Mouse (Mus musculus): ENCODE measurements around the gene Top2b.

The Top2b gene

DNA sequence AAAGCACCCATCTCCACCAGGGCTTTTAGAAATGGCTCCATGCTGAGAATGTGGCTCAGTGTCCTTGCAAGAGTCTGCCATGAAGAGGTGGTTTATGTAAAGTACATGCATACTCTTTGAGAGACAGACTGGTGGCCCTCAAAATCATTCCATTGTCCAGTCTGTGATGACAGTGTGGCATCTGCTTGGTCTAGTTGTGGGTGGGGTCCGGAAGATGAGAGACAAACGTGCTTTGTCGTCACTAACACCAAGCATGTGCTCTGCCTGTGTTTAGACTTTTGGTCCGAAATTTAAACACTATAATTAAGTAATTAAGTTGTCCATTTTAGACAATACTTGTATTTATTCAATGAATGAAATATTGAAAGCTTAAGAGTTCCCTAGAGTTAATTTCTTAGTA, 49.2 kb downstream of the Top2b start:
- no peak for DNase-seq (ENCODE audit: low read depth, low spot score)

DNA sequence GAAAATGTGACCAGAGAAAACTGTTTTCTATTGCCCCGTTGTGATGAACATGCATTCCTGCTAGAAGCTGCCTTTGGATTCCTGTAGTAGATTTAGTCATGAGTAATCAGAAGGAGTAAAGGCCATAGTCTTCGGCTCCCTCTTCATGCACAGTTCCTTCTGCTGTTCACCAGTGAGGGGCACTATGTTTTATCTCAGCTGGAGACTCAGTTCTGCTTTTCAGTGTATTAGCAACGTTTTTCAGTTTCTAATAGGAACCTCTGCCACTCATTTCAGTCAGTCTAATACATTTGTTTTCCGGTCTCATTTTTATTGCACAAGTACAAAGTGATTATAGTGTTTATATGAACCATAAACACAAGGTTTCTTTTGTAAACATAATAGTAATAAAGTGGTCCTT, 62.6 kb downstream of the Top2b start:
- DNase-seq (ENCODE audit: low read depth, low spot score), result no peak

DNA sequence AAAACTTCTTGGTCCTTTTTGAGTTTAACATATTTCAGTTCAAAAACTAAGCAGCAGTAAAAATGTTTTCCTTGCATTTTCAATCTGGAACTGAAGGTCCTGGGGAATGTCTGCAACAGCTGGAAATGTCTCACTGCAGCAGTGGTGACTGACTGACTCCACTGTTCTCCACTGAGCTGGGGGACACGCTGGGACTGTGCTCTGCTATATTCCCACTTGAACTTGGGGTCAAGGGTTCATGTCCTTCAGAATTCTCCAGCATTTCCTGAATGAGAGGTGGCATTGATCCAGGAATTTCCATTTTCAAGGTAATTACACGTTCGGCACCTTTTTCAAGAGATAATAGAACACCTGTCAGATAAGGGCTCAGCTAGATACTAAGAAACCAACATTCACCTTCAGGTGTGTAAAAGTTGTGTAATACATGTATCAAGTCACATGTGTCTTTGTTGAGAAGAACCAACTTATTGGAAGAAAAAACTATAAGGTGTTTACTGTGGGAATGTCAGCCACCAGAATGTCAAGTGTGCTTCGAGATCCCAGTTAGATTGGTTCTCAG, 67.0 kb downstream of the Top2b start:
- no peak for DNase-seq (ENCODE audit: low read depth, low spot score)

DNA sequence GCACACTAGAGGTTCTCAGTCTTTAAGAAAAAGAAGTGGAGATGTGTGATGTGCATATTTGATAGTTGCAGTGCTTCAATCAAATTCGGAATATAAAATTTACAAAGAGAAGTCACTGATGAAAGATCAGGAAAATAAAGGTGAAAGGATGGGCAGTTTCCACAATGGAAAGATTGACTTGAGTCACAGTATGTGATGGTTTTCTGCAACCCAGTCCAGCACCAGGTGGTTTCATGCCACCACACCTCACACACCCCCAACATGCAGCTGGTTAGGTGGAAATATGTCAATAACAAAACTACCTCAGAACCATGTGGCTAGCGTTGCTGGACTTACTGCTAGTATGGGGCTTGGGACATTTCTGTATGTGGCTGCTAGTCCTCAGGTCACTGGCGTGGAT, 67.6 kb downstream of the Top2b start:
- no peak for DNase-seq (ENCODE audit: low read depth, low spot score)

DNA sequence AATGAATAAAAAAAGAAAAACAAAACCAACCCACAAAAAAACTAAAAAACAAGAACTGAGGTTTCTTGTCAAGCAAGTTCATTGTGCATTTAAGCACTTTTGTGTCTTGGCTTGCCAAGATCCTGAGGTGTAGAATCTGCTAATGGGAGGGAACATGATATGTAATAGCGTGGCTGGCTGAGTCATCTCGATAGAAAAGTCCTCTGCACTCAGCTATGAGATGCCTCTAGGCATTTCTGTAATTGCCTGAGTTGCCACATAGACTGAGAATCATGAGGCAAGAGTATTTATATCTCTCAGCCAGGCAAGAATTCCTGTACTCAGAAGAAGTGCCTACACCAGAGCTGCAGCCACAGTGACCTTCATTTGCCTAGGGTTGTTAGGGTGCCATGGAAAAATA, 68.2 kb downstream of the Top2b start:
- DNase-seq (ENCODE audit: low read depth, low spot score), result no peak

GRCm38 (mm10) chr14:16434396-16435171, 69.6 kb downstream of the Top2b start:
- peak; percentile 20 for DNase-seq (ENCODE audit: low read depth, low spot score)

DNA sequence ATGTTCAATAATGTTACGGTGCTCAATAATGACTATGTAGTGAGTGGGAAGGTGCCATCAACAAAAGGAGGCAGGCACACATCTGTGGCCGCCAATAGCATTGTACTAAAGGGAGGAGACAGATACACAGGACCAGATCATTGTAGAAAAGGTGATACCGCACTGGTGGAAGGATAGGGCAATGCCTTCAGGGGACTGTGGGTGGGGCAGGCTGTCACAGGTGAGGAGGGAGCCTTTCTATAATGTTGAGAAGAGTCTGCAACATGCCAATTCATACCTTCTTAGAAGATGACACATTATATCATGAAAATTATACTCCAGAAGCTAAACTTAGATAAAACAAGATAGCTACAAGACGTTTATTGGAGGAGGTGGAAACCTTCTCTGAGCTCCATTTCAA, 72.4 kb downstream of the Top2b start:
- DNase-seq (ENCODE audit: low read depth, low spot score), result no peak

DNA sequence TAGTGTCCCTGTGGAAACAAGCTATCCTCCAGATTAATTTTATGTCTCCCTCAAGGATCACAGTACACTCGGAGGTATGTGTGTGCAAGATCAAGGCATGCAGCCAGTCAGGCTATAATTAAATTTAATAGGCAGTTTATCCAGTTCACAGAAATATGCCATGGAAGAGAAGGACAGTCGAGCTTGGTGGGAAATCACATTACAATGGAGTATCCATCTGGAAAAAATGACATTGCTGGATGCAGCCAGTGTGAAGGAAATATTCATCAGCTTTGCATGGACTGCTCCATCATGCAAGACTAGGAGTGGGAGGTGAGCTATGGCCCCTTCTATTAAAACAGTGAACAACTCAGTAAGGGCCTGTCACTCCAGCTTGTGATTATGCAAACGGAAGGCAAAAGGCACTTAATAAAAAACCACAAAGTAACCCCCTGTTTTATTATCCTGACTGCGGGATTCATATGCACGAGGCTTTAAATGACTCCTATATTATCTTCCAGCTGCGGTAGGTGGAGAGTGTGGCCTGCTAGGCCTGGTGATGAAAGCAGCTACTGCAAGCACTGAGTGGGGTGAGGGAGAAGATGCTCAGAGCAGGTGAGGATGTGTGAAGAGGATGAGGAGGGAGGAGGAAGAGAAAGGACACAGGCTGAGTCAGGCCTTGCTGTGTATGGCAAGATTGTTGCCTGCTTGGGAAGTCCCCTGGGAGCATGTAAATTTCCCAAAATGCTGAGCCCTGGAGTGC, 74.6 kb downstream of the Top2b start:
- DNase-seq (ENCODE audit: low read depth, low spot score), result no peak

- no peak for DNase-seq (ENCODE audit: low read depth, low spot score)
Measured at GRCm38 (mm10) chr14:16444859-16445258, 79.9 kb downstream of the Top2b start.

DNA sequence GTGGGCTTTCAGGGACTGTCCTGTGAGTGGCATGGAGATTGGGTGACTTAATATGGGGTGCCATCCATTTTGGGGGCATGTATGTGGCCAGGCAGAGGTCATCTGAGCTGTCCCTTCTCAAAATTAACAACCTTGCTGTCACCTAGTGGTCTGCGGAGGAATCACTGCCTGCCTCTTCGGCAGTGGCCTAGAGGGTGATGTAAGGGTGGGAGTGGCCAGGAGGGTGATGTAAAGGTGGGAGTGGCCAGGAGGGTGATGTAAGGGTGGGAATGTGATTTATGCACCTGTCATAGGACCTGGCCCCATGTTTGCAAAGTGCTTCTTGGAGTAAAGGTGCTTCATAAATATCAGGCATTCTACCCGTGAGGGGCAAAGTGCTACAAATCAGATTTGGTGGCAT, 82.6 kb downstream of the Top2b start:
- DNase-seq (ENCODE audit: low read depth, low spot score), result no peak

DNA sequence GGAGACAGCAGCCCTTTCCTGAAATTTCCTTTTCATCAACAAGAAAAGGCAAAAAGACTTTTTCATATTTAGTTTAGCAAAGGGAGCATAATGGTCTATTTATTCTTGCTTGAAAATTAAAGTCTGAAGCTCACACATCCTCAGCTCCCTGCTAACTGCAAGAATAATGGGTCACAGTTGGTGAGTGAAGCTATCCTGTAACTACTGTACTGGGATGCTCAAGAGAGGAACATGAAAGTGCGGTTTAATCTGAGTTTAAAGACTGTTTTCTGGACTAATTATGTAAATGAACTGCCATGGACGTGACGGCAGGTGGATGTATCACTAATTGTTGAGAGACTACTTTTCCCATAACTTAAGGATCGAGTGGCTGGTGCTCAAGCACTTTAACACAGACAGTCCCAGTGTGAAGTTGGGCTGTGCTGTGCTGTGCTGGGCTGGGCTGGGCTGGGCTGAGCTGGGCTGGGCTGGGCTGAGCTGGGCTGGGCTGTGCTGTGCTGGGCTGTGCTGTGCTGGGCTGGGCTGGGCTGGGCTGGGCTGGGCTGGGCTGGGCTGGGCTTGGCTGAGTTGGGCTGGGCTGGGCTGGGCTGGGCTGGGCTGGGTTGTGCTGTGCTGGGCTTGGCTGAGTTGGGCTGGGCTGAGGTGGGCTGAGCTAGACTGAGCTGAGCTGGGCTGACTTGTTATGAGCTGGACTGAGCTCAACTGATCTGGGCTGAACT, 83.4 kb downstream of the Top2b start:
- DNase-seq (ENCODE audit: low read depth, low spot score), result no peak

- no peak for DNase-seq (ENCODE audit: low read depth, low spot score)
Measured at GRCm38 (mm10) chr14:16478606-16479323, 113.8 kb downstream of the Top2b start.

GRCm38 (mm10) chr14:16479521-16479920, 114.5 kb downstream of the Top2b start:
- no peak for DNase-seq (ENCODE audit: low read depth, low spot score)

DNA sequence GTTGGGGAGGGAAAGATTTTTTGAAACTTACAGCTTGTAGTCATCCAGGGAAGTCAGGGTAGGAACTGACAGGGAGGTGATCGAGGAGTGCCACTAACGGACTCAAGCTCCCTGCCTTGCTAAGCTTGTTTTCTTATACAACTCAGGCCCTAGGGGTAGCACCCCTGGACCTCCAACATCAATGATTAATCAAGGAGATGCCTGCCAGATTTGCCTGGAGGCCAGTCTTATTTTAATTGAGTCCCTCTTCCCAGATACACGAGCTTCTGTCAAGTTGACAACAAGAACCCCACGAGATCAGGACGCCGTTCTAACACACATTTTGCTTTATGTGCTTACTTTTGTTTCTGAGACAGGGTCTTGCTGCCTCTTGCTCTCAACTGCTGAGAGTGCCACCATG, 115.6 kb downstream of the Top2b start:
- no peak for DNase-seq (ENCODE audit: low read depth, low spot score)

DNA sequence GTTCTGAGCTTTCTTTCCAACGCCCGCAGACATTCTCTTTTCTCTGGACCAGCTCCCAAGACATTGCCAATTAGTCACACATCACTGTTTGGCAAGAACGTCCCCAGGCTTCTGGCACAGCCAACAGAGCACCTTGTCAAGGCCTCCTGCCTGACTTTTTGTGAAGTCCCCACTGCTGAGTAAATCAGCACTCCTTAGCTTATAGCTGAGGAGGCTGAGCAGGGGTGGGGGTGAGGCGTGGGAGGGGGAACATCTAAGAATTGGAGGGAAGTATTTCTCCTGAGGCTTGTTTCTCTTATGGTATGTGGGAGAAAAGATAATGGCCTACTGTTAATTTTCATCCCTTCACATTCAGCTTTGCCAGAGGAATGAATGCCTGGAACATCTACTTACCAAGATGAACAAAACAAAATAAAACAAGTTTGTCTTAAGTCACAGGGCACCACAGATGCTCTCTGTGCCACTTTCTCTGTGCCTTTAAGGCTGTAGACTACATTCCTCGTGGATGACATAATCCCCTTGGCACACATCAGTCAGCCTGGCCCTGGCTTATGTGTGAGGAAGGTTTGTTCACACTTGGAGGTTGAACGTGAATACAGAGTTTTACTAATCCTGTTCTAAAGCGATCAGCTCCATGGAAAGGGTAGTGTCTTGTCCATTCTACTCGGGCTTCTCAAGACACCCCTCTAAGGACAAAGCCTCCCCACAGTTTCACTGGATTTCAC, 118.8 kb downstream of the Top2b start:
- no peak for DNase-seq (ENCODE audit: low read depth, low spot score)
